Mouse (Mus musculus): Measurements from ENCODE around the gene Nobox.

The Nobox gene

DNA sequence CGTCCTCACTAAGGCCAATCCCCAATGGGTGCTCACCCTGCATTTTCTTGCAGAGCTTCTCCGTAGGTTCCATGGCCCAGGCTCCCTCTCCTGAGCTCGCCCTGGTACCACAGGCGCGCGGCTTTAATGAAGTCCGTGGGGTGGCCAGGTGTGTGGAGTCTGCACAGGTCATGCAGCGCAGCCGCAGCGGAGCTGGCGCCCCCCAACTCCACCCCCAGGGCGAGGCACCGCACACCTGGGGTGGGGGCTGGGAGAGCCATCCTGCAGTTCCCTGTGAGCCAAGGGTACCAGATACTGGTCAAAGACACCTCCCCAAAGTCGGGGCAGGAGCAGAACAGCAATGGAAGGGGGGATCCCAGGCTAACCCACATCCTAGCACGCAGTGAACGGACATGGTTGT, at the start of gene Nobox:
TSS of gene Nobox (minus strand) at position 101 of the 400 bp plus-strand sequence.
- DNase-seq (ENCODE audit: low spot score in 2 of 2): no peak

DNA sequence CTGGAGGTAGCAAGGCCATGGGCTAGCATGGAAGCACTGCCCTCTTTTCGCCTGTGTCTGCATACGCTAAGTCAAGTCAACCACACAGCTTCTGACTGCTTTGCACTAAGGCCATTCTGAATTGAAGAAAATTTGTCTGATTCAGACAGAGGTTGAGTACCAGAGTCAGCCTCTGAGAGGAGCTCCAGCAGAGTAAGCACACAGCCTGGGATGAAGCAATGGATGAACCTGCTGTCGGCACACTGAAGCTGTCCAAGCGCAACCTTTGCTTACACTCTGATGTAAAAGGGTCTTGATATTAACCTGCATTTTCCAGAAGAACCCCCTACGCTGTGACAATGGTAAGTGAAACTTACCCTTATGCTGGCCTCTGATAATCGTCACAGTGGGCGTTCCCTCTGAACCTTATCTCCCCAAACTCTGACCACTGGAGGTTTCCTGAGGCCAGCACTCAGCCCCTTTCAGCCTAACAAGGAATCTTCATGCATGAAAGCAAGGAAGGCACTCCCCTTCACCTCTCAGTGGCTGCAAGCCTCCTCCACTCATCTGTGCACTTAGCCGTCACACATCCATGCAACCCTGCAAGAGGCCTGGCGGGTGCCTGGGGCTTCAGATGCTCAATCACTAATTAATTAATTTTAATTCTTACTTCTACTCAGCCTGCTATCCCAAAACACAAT, 45.3 kb upstream of the Nobox start:
- DNase-seq (ENCODE audit: low spot score in 2 of 2): no peak

DNA sequence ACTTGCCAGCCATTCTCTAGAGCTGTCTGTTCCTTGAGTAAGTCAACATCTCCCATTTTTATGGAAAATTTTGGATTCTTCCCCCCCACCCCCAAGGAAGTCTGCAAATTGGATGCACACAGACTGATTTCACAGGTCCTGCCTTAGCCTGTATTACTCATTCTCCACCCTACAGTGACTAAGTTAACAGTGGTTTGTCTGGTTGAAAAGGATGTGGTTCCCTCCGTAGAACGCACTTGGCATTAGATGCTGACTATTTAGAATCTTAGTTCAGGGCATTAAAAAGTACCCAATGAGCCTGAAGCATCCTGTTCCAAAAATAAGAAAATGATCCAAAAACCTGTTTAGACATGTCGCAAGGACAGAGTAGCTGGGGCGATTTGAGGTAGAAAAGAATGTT, 44.1 kb upstream of the Nobox start:
- no peak for DNase-seq (ENCODE audit: low spot score in 2 of 2)

DNA sequence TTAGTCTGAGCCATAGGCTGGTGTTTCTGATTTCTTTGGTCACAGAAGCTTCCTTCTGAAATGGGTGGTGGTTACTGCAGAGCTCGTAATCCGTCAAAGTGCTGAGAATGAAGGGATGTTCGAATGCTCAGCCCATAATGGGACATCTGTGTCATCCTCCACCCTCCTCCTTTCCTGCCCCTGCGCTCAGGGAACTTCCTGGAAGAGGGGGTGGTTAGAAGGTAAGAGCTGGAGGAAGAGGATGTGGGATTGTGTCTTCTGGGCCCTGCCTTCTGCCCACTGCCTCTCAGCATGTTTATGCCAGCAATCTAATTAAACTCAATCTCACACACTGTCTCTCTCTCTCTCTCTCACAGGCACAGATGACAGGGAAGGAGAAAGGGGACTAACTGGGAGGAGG, 39.7 kb upstream of the Nobox start:
- no peak for DNase-seq (ENCODE audit: low spot score in 2 of 2)

DNA sequence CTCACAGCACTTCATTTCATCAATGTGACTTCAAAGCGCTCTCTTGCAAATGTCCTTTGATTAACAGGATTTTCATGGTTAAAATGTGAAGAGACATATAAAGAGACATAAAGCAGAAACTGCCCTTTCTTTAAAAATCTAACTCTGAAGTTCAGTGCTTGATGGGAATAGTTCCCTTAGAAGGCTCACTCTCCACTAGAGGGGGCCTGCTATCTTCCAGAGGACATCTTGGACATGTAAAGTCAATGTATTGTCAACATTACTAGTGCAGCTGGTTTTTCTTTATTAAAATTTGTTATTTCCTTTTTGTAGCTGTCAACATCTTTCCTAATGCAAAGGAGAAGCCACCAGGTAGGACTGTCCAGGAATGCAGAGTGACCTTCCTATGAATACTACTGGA, 38.3 kb upstream of the Nobox start:
- no peak for DNase-seq (ENCODE audit: low spot score in 2 of 2)

DNA sequence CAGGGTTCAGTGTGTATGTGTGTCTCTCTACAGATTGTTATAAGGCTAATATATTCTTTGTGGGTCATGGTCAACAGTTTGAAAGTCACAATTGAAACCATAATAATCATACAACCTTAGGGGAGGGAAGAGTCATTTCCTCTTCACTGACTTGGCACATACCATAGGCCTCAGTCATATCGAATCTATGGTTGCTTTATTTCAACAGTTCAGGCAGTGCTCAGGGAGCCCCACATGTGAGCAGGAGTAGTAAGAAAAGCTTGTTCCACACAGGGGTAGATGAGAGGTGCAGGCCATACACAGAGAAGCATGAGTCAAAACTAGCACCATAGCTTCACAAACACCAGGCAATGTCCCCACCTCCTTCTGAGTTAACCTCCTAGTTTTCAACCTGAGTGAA, 33.7 kb upstream of the Nobox start:
- no peak for DNase-seq (ENCODE audit: low spot score in 2 of 2)

DNA sequence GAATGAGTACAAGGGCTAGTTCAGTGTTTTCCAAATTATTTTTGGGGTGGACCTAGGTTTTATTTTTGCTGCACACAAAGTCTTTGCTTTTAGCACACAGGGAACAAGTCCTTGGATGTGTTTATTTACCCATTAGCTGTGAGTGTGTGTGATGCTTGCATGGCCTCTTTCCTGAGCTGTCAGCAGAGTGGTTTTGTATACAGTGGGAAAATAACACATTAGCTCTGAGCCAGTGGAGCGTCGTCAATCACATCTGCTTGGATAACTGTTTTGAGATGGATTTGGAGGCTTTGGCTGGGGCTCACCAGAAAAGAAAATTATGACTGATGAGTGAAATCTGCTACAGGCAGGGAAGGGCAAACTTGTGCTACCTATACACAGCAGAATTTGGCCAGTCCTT, 33.0 kb upstream of the Nobox start:
- no peak for DNase-seq (ENCODE audit: low spot score in 2 of 2)

DNA sequence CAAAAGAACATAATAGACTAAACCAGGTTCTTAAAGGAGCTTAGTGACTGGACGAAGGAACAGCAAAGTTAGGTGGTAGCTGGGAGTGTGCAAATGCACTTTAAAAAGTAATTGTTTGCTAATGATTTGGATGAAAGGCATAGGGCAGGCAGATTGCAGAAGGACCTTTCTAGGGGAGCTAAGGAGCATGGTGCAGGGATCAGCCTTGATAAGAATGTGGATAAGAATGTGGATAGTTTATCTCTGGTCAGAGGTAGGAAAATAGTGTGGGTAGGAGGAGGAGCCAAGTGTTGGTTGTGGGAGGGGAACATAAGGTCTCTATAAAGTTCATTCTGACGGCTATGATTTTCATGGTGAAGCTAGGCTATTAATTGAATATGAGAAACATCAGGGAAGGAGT, 29.4 kb upstream of the Nobox start:
- DNase-seq (ENCODE audit: low spot score in 2 of 2): no peak

DNA sequence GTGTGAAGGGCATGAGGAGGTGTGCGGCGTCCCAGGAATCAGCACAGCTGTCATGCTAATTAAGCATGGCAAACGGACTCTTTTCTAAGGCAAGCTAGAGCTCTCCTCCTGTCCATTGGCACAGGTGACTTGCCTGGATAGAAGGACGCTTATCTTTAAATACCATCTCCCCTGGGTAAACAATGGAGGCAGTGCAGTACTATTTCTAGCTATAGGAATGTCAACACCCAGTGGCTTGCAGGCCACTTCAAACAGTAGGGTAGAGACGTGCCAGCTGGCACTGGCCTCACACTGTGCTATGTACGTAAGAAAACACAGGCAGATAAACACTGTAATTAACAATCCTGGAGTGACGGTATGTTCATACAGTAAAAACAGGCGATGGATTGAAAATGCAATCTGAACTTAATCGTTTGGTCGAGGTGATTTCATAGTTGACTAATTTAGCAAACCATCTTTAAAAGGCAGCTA, 28.2 kb upstream of the Nobox start:
- peak; percentile 61 to 67 for DNase-seq (ENCODE audit: low spot score in 2 of 2)

DNA sequence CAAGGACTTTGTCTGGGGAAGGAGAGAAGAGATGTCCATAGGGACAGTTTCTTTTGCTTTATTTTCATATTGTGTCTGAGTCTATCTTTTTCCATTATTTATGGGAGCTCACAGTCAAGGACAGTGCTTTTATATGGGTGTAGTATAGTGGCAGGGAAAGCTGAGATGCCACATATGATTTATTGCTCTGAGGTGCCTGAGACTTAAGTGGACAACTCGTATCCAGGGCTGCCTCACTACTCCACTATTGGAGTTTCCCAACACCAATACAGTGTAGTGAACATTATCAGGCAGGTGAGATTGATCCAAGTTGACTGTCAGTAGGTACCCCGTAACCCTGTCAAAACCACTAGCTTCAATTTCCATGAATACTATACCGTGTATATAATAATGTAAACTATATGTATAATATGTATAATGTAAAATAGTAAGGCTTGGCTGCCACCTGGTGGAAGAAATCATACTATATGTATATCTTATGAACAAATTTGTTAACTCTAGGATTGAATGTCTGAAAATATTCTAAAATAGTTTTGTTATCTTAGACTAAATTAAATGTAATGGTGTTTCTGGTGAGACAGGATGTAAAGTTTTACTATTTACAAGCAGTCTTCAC, 26.4 kb upstream of the Nobox start:
- DNase-seq (ENCODE audit: low spot score in 2 of 2): no peak

DNA sequence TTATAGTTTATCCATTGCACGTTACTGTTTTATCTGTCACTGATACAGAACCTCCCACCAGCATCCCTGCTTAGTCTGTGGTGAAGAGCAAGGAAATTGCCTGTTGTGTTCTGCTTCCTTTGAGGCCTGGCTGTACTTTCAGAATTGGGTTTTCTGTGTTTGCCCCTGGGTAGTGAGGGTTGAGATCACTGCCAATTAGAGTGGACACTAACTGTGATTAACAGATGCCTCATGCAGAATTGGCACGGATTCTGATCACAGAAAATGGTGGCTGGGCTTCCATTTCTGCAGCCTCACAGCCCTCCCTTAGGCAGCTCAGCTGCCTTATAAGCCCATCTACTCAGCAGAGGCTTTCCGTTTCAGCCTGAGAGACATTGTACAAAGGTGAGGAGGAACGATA, 24.1 kb upstream of the Nobox start:
- DNase-seq (ENCODE audit: low spot score in 2 of 2): no peak

DNA sequence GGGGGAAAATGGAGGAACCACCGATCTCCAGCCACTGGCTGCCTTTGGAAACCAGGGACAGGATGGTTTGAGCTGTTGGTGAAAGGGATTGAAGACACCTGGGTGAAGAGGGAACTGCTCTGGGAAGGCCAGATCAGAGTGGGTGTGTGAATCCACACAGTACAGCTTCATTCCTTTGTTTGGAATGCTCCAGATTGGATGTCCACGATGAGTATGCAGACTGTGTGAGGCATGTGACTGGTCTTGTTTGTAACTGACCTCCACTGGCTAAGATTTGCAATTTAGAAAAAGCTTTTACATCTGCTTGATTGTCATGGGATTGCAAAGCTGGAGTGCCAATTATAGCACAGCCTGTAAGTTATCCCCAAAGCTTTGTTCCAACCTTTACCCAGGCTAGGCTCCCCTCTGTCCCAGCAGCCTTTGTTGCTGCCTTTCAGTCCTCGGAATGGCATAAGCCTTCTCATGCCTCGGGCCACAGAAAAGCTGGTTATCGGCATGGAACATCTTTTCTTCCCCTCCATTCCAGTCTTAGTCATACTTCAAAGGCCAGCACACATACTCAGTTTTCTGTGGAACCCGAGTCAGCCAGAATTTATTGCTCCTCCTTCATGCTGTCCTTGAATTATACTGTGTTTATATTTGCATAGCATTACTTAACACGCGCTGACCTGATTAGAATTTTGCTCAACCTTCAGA, 3.8 kb upstream of the Nobox start:
- DNase-seq (ENCODE audit: low spot score in 2 of 2): no peak

DNA sequence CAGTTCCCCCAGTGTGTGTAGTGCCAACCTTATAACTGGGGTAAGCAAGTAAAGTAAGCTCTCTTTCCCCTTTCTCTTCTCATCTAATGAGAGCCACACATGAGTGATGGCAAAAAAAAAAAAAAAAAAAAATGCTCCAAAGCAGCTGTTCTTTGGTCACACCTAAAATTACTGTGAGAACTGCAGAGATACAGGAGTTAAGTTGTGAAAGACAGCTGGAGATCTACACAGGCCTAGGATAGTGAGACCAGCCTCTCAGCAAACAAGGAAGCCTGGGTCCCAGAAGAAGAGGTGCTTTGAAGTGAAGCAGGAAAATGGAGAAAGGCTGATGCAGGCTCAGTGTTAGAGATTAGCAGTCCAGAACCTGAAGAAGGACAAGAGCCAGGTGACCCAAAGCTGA, 3.2 kb upstream of the Nobox start:
- no peak for DNase-seq (ENCODE audit: low spot score in 2 of 2)

DNA sequence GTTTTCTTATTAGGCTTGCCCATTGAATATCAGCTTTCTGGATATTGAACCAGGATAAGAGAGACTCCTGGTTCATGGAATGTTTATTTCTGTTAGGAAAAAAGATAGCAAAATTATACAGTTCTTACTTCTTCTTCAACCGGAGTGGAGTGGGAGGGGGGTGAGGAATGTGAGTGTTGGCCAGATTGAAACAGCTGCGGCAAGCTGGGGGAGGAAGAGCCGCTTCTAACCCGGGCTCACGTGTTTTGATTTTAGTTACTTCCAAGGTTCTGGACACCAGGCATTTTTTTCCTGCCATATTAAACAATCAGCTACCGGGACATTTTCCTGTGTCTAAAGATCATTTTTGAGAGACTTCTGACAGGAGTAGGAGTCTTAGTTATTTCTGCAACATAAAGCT, 717 bp upstream of the Nobox start:
- DNase-seq (ENCODE audit: low spot score in 2 of 2): no peak

DNA sequence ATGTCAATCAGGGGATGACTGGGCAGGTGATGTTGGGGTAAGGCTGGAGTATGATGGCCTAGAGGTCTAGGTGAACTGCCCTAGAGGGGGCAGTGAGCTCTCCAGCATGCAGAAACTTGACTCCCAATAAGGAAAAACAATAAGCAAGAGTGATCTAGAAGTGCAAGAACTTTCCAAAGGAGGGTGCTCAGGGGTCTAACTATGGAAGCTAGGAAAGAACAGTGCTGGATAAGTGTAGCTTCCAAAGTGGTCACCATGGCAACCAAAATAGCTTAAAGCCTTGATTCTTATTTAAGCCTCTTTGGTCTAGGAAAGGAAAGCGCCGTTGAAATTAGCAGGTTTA, 11.9 kb downstream of the Nobox start:
- no peak for DNase-seq (ENCODE audit: low spot score in 2 of 2)

DNA sequence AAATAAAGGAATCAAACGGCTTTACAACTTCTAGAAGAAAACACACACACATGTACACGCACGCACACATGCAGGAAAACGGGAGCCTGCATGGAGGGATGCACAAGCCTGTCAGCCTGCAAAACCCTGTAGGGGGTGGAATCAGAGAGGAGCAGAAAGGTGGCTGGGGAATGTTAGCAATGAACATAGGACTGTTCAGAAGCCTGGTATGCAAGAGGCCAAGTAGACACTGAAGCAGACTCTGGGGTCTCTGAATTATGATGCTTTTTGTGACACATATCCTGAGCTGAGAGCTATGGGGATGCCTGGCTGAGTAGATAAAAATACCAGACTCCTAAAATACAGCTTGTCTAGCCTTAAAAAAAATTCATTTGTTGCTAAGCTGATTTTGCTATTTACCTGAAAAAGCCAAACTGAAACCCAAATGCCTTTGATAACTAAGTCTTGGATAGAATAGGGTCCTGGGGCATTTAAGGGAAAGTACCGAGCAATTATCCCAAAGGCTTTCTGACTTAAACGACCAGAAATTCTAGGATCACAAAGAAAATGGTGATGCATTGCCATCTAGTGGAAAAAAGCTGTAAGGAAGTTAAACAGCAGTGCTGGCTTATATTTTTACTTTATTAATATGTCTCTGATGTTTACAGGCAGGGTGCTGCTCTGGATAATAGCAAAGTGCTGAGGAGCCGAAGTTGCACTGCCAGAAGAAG, 12.4 kb downstream of the Nobox start:
- peak in 1 of 2 experiments; percentile 18 for DNase-seq (ENCODE audit: low spot score in 2 of 2)

DNA sequence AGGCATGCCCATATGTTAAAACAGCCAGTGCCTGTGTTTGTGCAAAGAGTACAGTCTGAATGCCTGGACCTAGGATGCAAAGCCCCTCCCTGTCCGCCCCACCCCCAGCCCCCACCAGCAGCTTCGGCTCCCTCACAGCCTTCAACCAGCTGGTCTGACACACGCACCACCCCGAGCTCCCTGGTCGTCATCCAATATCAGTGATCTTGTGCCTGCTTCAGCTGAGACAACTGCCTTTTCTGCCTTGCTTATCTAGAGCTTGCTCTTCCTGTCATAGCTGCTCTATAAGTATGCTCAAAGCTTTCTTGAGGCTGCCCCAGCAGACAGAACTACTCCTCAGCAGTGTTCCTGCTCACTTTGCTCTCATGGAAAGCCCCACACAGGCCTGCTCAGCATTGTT, 13.4 kb downstream of the Nobox start:
- no peak for DNase-seq (ENCODE audit: low spot score in 2 of 2)

DNA sequence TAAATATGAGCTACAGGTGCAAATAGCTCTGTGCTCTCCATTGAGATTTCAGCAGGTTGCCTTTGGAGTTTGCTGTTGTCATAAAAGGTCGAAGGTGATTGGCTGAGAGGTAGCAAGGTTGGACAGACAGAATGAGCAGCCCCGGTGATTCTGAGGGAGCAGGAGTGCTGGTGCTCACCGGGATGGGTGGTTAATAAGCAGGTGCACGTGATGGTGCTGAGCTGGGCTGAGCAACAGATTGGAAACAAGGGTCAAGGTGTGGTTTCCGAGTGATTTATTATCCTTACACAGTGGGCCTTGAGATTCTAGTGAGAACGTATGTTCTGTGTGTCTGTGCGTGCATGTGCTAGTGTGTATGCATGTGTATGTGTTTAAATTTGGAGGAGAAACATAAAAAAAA, 16.2 kb downstream of the Nobox start:
- no peak for DNase-seq (ENCODE audit: low spot score in 2 of 2)

DNA sequence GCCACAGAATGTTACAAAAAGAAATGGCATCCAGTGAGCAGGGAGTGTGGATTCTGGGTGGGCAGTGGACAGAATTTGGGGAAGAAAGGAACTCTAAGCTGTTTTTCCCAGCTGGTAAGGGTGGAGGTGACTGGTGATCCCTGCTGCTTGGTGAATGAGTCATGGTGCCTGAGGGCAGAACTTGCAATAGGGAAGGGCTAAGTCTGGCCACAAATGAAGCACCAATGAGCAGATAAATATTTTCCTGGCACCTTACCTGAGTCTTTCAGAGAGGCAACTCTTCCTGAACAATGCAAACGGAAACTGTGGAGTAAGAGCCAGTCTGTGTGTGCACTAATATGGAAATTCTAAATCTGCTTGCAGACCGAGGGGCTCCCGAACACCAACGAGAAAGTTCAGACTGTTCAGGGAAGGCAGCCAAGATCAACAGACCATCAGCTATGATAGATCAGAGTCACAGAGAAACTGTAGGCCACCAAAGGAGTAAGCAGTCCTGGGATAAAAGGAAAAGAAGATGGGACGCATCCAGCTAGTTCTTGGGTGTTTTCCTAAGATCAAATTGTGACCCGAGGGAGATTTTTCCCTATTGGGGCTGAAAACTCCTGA, 16.8 kb downstream of the Nobox start:
- DNase-seq (ENCODE audit: low spot score in 2 of 2): no peak

DNA sequence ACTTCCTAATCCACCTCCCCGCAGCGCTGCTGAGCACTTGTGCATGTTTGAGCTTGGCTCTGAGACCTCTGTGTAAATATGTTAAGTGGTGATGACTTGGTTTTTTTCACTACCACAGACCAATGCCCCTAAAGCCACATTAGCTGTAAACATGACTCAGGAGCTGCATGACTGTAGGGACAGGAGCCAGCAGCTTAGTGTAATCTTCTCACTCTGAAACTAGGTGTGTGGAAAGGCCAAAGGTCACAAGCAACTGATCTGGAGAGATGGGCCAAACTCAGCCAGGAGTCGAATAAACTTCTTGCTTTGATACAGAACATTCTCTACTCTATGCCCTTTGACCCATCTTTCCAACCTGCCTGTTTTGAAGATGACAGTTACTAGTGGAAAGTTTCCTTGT, 17.3 kb downstream of the Nobox start:
- DNase-seq (ENCODE audit: low spot score in 2 of 2): no peak

DNA sequence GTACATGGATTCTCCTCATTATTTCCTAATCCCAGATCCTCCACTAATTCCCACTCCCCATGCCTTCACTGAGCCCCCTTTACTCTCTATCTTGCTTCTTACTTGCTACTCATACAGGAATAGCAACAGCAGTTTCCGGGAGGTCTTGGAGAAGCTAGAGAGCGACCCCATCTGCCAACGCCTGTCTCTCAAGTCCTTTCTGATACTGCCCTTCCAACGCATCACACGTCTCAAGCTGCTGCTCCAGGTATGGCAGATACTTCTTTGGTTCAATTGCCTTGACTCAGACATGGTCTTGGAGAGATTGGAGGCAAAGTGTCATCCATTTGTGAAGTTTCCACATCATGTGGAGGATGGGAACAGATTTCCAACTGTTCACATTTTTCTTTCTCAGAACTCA, 28.9 kb downstream of the Nobox start:
- no peak for DNase-seq (ENCODE audit: low spot score in 2 of 2)

DNA sequence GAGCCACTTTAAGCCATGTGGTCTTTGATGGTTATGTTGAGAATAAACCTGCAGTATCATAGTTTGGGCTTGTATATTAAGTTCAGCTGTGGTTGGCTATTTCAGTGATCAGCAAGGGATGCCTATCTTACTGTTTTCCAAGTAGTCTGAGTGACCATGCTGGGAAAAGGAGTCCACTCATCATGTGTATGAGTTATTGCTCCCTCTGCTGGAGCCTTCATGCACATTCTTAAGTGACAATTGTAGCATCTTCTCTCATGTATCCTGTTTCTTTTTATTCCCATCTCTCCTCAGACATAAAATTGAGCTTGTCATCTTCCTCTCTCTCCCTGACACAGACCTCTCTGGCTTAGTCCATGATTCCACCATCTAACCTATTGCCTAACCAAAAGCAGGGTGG, 31.1 kb downstream of the Nobox start:
- DNase-seq (ENCODE audit: low spot score in 2 of 2): no peak
